Mouse (Mus musculus) small intestine, adult 2 months (tissue): ENCODE measurements around the gene Cnp.

Experiments
- CTCF ChIP-seq: fragments of 200-500 bp; IDR thresholded peaks from 2 replicates; pipeline ENCODE4 v1.5.1; 2012; ENCODE audit warnings: low read depth, mild to moderate bottlenecking, control low read depth, inconsistent platforms, low read length, moderate library complexity, mixed read lengths; ENCODE audit not compliant: insufficient replicate concordance, insufficient read length; ENCODE audit errors: extremely low read depth
- POLR2A ChIP-seq: fragments of 200-500 bp; IDR thresholded peaks from 2 replicates; pipeline ENCODE4 v1.6.1; 2012; ENCODE audit warnings: low read depth, mild to moderate bottlenecking, control low read depth, inconsistent platforms, low read length, moderate library complexity

GRCm38 (mm10) chr11:100585148-100585547 lies 10.4 kb downstream of the Cnp start:
- no peak for TF ChIP-seq CTCF
- no peak for TF ChIP-seq POLR2A
